12 mouse cellular contexts compared by ENCODE assay signal in genomic region chr6:85544251-85544881, GRCm38 (mm10). TPM values are rescaled to one million over a fixed set of nuclear protein-coding genes. Genes with fewer than 3 reads are reported as not detected.
DNase-seq lines count a peak whose midpoint lies in the region; ATAC-seq and TF ChIP-seq lines count a peak whose summit lies in the region.
"Had no signal": no experiment of that assay in that cellular context is flagged by ENCODE, and none has a peak within 500 bp of the region (broad histone marks: within the 10 kb centered on the region; RNA-seq: fewer than 3 reads in every experiment).

No protein-coding gene starts in this region.

- no peaks in the 10 kb centered on the region for H3K4me1 ChIP-seq in hindbrain, embryonic 15.5 days (replicated peaks)
- no peaks in the 10 kb centered on the region for H3K4me1 ChIP-seq in hindbrain, embryonic 14.5 days (replicated peaks; ENCODE audit: control insufficient read depth, insufficient read depth, low read length)
- H3K4me1 ChIP-seq in heart, embryonic 12.5 days (replicated peaks): no peaks in the 10 kb centered on the region
- no peaks in the 10 kb centered on the region for H3K4me1 ChIP-seq in stomach, postnatal 0 days (replicated peaks; ENCODE audit: control insufficient read depth, insufficient read depth)
- H3K4me1 ChIP-seq: neural tube, embryonic 12.5 days had no signal

- no peak for ATAC-seq in hindbrain, embryonic 15.5 days (ENCODE audit: low FRiP score, low read depth)
- no peak for ATAC-seq in hindbrain, embryonic 14.5 days (ENCODE audit: low FRiP score)
- no peak for ATAC-seq in heart, embryonic 12.5 days (ENCODE audit: insufficient number of reproducible peaks, low FRiP score)
- ATAC-seq in stomach, postnatal 0 days (ENCODE audit: low FRiP score, low TSS enrichment): no peak

- no peaks in the 10 kb centered on the region for H3K9me3 ChIP-seq in hindbrain, embryonic 15.5 days
- H3K9me3 ChIP-seq in hindbrain, embryonic 14.5 days (ENCODE audit: control insufficient read depth, low read length): no peaks in the 10 kb centered on the region
- no peaks in the 10 kb centered on the region for H3K9me3 ChIP-seq in heart, embryonic 12.5 days (replicated peaks)
- H3K9me3 ChIP-seq in stomach, postnatal 0 days (ENCODE audit: control insufficient read depth, low read length): no peaks in the 10 kb centered on the region
- H3K9me3 ChIP-seq: neural tube, embryonic 12.5 days had no signal

- no peak for DNase-seq in hindbrain, embryonic 14.5 days (ENCODE audit: low spot score)
- DNase-seq in cerebellum, postnatal 36 days: peak; percentile 81 to 90
- peak; percentile 73 for DNase-seq in layer of hippocampus, adult 9-11 months
- peak; percentile 34 for DNase-seq in right cerebral cortex, postnatal 14 days
- no peak for DNase-seq in adrenal gland, postnatal 25 days
- DNase-seq in stomach, postnatal 0 days (ENCODE audit: low spot score): no peak
- DNase-seq: gastrocnemius, postnatal 14 days; liver had no signal

- no peak overlapping the region for H3K9ac ChIP-seq in hindbrain, embryonic 15.5 days
- no peak overlapping the region for H3K9ac ChIP-seq in hindbrain, embryonic 14.5 days
- no peak overlapping the region for H3K9ac ChIP-seq in heart, embryonic 12.5 days
- no peak overlapping the region for H3K9ac ChIP-seq in stomach, postnatal 0 days (ENCODE audit: low read length)
- H3K9ac ChIP-seq: neural tube, embryonic 12.5 days had no signal

- TF ChIP-seq EP300 in stomach, postnatal 0 days (optimal IDR thresholded peaks at IDR 0.05): no peak

- TF ChIP-seq CTCF in stomach, postnatal 0 days (IDR thresholded peaks at IDR 0.05; ENCODE audit: low read depth): no peak

- H3K4me2 ChIP-seq in hindbrain, embryonic 15.5 days: peak overlapping the region; percentile 35
- H3K4me2 ChIP-seq in hindbrain, embryonic 14.5 days (replicated peaks): no peak overlapping the region; the same call in 1 of the 2 replicates
- no peak overlapping the region for H3K4me2 ChIP-seq in heart, embryonic 12.5 days
- H3K4me2 ChIP-seq in stomach, postnatal 0 days (replicated peaks; ENCODE audit: low read depth): no peak overlapping the region
- H3K4me2 ChIP-seq: neural tube, embryonic 12.5 days had no signal

- no peaks in the 10 kb centered on the region for H3K36me3 ChIP-seq in hindbrain, embryonic 15.5 days
- no peaks in the 10 kb centered on the region for H3K36me3 ChIP-seq in hindbrain, embryonic 14.5 days (replicated peaks; ENCODE audit: control insufficient read depth, insufficient read depth)
- H3K36me3 ChIP-seq in heart, embryonic 12.5 days: no peaks in the 10 kb centered on the region
- no peaks in the 10 kb centered on the region for H3K36me3 ChIP-seq in stomach, postnatal 0 days (ENCODE audit: control insufficient read depth, insufficient read depth, low read length)
- H3K36me3 ChIP-seq: neural tube, embryonic 12.5 days had no signal

- no peaks in the 10 kb centered on the region for H3K27me3 ChIP-seq in hindbrain, embryonic 15.5 days
- no peaks in the 10 kb centered on the region for H3K27me3 ChIP-seq in hindbrain, embryonic 14.5 days (ENCODE audit: control insufficient read depth, insufficient read depth, low read length)
- peaks cover 4% of the 10 kb centered on the region; the same call in 1 of the 2 replicates for H3K27me3 ChIP-seq in heart, embryonic 12.5 days (replicated peaks)
- no peaks in the 10 kb centered on the region for H3K27me3 ChIP-seq in stomach, postnatal 0 days (ENCODE audit: control insufficient read depth, insufficient read depth, low read length)
- H3K27me3 ChIP-seq: neural tube, embryonic 12.5 days had no signal

- no peak overlapping the region for H3K4me3 ChIP-seq in hindbrain, embryonic 15.5 days
- no peak overlapping the region for H3K4me3 ChIP-seq in hindbrain, embryonic 14.5 days (replicated peaks; ENCODE audit: low read length)
- no peak overlapping the region for H3K4me3 ChIP-seq in heart, embryonic 12.5 days
- no peak overlapping the region for H3K4me3 ChIP-seq in stomach, postnatal 0 days (ENCODE audit: low read depth, low read length)
- H3K4me3 ChIP-seq: neural tube, embryonic 12.5 days had no signal

- WGBS in hindbrain, embryonic 15.5 days: 62% methylated on average over 13 of the region's 13 CpGs
- 63% methylated on average over 13 of the region's 13 CpGs for WGBS in hindbrain, embryonic 14.5 days
- 75% methylated on average over 13 of the region's 13 CpGs for WGBS in heart, embryonic 12.5 days
- WGBS in stomach, postnatal 0 days: 82% methylated on average over 13 of the region's 13 CpGs

- H3K27ac ChIP-seq in hindbrain, embryonic 15.5 days (replicated peaks): no peak overlapping the region
- H3K27ac ChIP-seq in hindbrain, embryonic 14.5 days: no peak overlapping the region
- no peak overlapping the region for H3K27ac ChIP-seq in heart, embryonic 12.5 days (ENCODE audit: poor library complexity, severe bottlenecking)
- no peak overlapping the region for H3K27ac ChIP-seq in stomach, postnatal 0 days (replicated peaks)
- H3K27ac ChIP-seq: macrophage; neural tube, embryonic 12.5 days had no signal

RNA-seq across cellular contexts. Expression of gene Egr4, which starts 31.0 kb away (rescaled TPM):
- 0.09 TPM in 1 of 2 replicates, not detected in the other for polyA plus RNA-seq in hindbrain, embryonic 15.5 days (2015; fragmentation: Nextera tagmentation; extraction: Ambion mirVana)
- polyA plus RNA-seq in hindbrain, embryonic 14.5 days (2014; fragmentation: Nextera tagmentation; extraction: Ambion mirVana): 0.08 and 0.18 TPM in 2 replicates
- polyA plus RNA-seq in heart, embryonic 12.5 days (2016; fragmentation: Nextera tagmentation; extraction: Ambion mirVana): 0.12 TPM in 1 of 2 replicates, not detected in the other
- total RNA-seq in adrenal gland, postnatal 25 days (2021): not detected in 2 replicates
- not detected in 2 replicates for polyA plus RNA-seq in stomach, postnatal 0 days (2015; fragmentation: Nextera tagmentation; extraction: Ambion mirVana)
- total RNA-seq: gastrocnemius, postnatal 14 days had no signal
- polyA plus RNA-seq: macrophage; neural tube, embryonic 12.5 days had no signal

RNA-seq across cellular contexts. Expression of gene Fbxo41, which starts 41.6 kb away (rescaled TPM):
- polyA plus RNA-seq in hindbrain, embryonic 15.5 days (2015; fragmentation: Nextera tagmentation; extraction: Ambion mirVana): 10.2 and 10.4 TPM in 2 replicates
- polyA plus RNA-seq in hindbrain, embryonic 14.5 days (2014; fragmentation: Nextera tagmentation; extraction: Ambion mirVana): 10.3 and 12.7 TPM in 2 replicates
- polyA plus RNA-seq in heart, embryonic 12.5 days (2016; fragmentation: Nextera tagmentation; extraction: Ambion mirVana): 0.03 and 0.06 TPM in 2 replicates
- total RNA-seq in adrenal gland, postnatal 25 days (2021): 0.67 and 1.2 TPM in 2 replicates
- polyA plus RNA-seq in stomach, postnatal 0 days (2015; fragmentation: Nextera tagmentation; extraction: Ambion mirVana): 0.10 and 0.16 TPM in 2 replicates
- polyA plus RNA-seq: macrophage had no signal

RNA-seq across cellular contexts. Expression of gene Alms1, which starts 43.0 kb away (rescaled TPM):
- 4.5 and 5.1 TPM in 2 replicates for polyA plus RNA-seq in hindbrain, embryonic 15.5 days (2015; fragmentation: Nextera tagmentation; extraction: Ambion mirVana)
- polyA plus RNA-seq in hindbrain, embryonic 14.5 days (2014; fragmentation: Nextera tagmentation; extraction: Ambion mirVana): 5.0 and 5.6 TPM in 2 replicates
- polyA plus RNA-seq in heart, embryonic 12.5 days (2016; fragmentation: Nextera tagmentation; extraction: Ambion mirVana): 4.2 and 4.7 TPM in 2 replicates
- total RNA-seq in adrenal gland, postnatal 25 days (2021): 12.8 and 13.4 TPM in 2 replicates
- 0.98 and 1.2 TPM in 2 replicates for polyA plus RNA-seq in stomach, postnatal 0 days (2015; fragmentation: Nextera tagmentation; extraction: Ambion mirVana)

Comparison
In these comparisons a context has a peak if more than half of its experiments do, and no peak if none do; other contexts are left out.
1. DNase-seq: peak in cerebellum, postnatal 36 days (2 of 2), layer of hippocampus, adult 9-11 months (single experiment) and right cerebral cortex, postnatal 14 days (single experiment); none in hindbrain, embryonic 14.5 days (single experiment), adrenal gland, postnatal 25 days (single experiment) and stomach, postnatal 0 days (single experiment).